Mouse (Mus musculus): Measurements from ENCODE around the gene Ifna2.
A peak's percentile ranks its signal among the peaks of the same experiment; 100 is the strongest.

Ifna2 gene

DNA sequence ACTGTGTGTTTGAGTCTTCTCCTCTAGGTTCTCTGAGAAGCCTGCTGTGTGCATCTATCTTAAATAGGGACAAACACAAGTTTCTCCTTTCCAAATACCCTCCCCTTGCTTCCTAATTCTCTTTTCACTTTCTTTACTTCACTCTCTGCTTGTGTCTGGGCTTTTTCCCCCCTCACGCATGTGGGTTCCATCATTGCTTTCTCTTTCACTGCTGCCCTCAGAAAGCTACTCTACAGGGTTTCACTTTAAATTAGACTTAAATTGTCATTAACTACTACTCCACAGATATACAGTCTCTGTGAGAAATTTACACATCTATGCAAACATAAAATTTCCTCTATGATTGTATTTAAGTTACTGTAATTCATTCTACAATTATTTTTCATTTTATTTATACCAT, at the start of gene Ifna2:
Gene Ifna2 (minus strand): TSS at position 101 of the 400 bp plus-strand sequence.
- DNase-seq (ENCODE audit: low spot score), result no peak

DNA sequence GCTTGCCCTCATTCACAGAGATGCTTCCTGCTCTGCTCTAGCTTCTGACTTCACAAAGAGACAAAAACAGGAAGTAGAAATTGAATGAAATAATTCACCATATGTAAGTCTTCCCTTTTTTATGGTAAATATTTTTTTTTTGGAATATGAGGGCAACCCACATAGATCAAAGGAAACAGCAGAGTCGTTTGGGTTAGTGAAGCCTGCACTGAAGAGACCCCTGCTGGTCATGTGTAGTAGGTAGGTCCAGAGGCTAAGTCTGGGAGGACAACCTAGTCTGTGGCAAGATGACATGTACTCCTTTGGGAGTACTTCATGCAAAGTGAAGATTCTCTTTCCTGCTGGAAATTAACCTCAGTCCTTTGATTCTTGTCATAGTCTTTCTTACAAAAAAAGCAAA, 43.6 kb upstream of the Ifna2 start:
- DNase-seq (ENCODE audit: low spot score), result no peak

DNA sequence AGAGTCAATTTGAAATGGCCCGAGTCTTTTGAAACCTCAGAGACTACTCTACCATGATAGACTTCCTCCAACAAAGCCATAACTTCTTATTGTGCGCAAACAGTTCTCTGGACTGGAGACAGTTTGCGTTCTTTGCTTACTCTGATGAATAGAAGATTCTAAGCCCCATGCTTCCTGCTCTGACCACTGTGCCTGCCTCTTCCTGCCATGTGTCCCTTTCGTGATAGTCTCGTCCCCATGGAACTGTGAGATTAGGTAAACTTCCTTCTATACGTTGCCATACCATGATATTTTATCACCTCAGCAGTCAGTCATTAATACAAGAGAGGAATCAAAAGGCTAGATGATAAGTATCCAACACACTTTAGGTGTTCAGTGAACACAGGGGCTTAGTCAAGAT, 43.0 kb upstream of the Ifna2 start:
- DNase-seq (ENCODE audit: low spot score), result no peak

DNA sequence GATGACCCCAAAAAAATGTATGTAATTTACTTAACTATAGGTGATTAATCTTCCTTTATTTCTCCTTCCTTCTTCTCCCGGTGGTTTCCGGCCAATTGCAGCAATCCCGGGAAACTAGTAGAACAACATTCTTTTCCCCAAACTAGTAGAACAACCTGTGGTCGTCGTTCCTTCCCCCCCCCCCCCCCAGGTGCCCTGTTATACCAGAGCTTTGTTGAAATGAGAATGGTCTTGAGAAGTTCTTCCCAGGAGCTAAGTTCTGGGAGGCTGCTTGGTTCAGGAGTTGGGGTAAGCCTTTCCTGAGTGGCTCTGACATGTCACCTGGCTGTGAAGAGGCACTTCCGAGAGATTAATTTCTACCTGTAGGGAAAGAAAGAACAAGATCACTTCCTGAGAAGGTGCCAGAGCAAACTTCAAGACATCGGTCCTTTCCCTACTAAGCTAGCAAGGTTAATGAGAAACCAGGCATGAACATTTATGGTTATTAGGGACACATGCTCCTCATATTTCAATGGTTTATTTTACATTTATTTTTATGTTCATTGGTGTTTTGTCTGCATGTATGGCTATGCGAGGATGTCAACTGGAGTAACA, 39.9 kb upstream of the Ifna2 start:
- no peak for DNase-seq (ENCODE audit: low spot score)

DNA sequence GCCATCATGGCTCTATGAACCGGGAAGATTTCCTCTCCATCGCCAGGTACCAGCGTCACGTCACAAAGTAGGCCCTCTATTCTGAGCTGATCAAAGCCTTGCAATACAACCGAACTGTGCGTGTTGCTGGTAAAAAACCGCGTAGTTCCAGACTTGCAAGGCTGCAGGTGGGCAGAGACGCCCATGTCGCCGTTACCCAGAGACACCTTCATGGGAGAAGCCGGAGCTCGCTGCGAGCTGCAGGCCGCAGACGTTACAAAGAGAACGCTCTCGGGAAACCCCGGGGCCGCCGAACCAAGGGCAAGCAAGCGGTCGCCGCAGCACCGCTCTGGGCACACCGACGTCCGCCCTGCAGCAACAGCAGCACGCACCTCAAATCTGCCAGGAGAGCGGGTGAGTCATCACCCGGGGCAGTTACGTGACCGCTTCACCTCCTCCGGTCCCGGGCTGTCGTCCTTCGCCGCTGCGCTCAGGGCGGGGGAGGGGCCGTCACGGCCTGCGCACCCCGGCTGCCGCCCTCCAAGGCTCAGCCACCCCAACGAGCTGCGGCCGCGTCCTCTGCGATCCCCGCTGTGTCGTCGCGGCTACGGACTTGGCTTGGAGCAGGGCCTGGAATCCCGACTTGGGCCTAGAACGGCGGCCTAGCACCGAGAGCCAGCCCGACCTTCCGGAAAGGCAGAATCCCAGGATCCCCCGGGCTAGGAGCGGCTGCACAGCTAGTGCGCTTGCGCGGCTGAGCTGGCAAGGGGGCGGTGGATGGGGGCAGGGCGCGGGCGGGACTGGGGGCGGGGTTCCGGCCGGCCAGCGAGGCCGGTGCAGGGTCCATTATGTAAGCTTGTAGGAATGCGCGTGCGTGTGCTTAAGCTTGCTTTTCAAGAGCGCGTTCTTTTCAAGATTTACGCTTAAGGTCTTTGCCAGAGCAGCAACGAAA, 38.3 kb upstream of the Ifna2 start, which contains the start of the genes Gm26566 and Klhl9:
Gene Gm26566 (plus strand): TSS at position 15 of the 931 bp plus-strand sequence.
Gene Klhl9 (minus strand): TSS at position 675 of the 931 bp plus-strand sequence.
- DNase-seq (ENCODE audit: low spot score), result peak; percentile 83

DNA sequence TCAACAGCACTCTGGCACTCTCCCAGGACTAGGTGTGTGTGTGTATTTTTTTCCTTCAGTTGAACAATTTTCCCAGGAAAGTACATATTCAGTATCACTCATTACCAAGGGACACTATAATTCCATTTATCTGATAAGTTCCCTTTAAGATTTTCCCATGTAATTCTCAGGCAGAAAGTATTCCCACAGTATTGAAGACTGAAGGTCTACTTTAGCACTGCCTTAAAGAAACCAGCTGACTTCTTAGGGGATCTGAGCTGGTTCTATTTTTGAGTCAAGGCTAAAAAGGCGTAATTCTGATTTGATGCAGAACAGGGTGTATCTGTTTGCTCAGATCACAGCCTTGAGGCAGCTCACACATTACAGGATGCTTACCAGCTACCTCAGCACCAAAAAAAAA, 35.0 kb upstream of the Ifna2 start:
- DNase-seq (ENCODE audit: low spot score), result no peak

DNA sequence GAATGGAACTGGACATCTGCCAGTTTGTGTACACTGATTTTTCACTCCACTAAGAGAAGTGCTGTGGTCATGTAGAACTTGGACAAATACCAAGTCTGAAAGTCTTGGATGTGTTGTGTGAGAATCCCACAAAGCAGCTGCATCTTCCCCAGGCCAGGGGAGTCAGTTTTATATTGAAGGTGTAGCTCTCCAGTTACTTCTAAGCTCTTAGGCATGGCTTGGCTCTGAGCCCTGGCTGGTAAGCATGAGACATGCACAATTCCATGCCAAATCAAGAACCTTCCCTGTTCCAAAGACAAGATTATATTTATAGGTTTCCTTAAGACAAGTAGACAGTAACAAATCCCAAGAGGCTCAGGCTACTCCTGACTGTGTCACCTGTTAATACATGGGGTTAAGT, 31.3 kb upstream of the Ifna2 start:
- no peak for DNase-seq (ENCODE audit: low spot score)

DNA sequence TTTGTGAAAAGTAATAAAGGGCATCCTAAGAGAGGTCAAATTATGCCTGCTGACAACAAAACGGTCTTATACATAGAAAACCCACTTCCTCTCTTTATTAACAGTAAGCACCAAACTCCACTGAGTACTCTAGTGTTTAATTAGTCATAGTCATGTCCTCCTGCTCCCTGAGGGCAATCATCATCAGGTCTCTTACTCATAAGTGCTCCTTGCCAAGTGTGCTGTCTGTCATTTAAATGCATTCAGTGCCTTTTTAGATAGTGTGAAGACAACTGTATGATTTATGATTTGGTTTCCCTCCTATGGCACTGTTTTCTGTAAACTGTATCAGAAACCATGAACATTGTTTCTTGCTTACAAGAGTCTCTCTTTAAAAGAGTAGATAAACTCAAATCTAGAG, 30.6 kb upstream of the Ifna2 start:
- no peak for DNase-seq (ENCODE audit: low spot score)

DNA sequence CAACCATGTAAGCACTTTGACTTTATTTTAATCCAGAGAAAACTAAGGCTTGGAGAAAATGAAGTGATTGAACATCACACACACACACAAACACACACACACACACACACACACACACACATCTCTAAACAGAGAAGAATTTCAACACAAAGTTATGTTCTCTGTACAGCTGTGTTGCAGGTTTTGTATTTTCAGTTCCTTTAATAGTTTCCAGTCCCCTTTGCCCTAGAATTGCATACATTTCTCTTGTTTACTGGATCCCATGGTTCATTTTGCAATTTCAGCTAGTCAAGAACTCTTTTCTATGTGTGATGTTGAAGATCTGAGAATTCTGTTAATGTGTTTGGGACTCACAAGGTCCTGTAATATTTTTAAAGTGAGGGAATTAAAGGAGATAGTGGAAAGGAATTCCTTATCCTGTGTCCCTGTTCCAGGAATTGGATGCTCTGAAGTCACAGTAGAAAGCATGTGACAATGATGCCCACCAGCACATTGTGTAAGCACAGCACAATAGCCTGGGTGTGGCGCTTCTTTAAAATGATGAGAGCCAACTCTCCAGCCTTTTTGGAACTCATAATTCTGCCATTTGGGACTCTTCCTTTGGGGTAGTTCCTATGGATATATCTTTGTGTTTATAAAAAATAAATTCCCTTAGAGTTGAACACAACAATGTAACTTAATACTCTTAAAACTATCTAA, 23.6 kb upstream of the Ifna2 start:
- DNase-seq (ENCODE audit: low spot score), result no peak

DNA sequence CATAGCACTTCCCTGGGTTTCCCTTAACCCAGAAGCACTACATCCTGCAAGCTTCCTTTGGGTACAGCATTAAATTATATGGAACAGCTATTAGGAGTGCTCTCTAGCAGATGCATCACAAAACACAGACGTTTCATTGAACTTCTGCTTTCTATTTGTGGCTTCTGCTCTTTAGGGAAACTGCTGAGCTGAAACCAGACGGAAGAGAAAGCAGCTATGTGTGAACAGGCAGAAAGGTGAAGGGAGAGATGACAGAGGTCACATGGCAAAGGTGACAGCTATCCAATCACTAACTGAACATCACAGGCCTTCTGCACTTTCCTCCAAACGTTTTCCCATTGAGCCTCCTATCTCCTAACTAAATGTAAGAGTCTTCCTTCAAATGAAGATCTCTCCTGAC, 22.2 kb upstream of the Ifna2 start:
- DNase-seq (ENCODE audit: low spot score), result no peak

DNA sequence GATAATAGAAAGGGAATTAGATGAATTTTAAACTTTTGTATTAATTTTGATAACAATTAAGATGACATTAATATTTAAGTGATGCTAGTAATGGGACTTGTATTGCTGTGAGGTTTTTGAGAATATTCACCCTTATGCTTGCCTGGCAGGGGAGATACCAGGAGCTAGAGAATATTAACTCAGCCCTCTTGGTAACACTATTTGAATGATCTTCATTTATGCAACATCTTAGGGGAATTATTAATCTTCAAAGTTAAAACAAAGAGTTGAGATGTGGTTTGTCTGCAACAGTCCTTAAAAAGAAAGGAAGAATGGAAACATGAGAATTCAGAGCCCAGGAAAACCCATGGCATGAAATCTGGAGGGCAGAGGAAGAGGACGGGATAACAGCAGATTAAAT, 15.6 kb upstream of the Ifna2 start:
- DNase-seq (ENCODE audit: low spot score), result no peak

DNA sequence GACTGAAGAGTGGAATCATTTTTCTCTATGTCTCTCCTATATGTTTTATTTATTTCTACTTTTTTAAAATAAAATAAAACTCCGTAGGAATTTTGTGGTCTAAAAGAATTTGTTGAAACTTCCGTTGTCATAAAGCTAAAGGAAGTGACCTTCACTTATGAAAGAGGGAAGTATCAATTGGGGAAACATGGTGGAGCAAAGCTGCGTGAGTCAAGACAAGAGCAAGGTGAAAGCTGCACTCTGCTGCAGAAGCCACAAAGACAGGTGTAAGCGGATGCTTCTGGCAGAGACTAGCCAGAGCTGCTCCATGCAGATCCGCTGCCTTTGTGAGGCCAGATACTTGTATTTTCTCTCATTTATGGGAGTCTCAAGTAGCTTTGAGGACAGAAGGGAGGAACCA, 15.1 kb upstream of the Ifna2 start:
- DNase-seq (ENCODE audit: low spot score), result no peak

DNA sequence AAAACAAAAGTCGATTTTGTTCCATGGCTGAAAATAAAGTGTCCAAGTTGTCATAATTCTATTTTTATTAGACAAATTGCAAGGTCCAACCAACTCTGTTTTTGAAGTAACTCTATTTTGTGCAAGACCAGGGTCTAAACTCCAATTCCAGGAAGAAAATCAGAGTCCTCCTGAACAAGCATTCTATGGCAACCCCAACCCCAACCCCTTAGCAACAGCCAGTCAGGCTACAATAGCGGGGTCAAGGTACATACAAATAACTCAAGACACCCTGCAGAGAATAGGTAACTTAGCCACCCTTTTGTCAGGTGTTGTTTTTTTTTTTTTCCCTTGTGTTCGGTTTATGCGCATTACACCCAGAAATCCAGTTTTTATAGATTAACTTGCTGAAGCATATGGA, 14.0 kb upstream of the Ifna2 start:
- no peak for DNase-seq (ENCODE audit: low spot score)

DNA sequence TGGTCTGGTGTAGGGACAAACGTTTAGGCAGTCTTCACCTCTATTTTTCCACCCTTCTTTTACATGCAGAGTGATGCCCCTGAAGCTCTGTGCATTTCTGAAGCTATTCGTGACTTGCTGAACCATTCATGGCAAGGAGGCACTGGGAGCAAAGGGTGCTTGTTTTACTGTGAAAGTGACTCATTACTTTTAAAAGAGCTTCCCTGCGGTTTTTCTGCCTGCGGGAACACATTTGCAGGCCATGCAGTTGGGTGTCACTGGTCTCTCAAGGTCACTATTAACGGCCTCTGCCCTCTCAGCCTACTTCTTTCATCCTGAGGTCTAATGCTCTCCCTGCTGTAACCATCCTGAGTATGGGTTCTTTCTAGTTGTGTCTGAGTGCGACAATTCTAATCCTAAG, 13.4 kb upstream of the Ifna2 start:
- no peak for DNase-seq (ENCODE audit: low spot score)

DNA sequence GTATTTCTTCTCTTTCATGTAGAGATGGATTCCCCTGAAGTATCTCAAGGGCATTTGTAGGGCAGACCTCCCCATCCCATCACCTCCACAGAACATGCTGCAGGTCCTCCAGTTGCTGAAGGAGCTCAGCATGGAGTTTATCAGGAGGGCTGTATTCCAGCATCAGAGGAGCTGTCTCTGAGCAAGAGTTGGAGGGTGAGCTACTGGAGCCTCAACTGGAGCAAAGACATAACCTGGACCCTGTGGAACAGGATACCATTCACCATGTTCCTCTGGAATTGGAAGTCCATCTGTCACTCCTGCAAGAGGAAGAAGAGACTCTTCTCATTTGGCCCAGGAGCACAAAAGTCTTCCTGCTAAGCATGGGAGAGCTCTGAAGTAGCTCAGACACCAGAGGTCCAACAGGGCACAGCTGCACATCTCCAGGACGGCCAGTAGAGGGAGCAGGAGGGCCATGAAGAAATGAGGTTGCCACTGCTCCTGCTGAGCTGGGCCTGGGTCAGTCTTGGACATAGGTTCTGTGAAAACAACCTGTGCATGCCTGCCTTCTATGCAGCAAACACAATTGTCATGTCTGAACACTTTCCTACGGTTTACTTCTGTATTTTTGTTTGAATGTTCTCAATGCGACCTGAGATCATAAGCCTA, 12.6 kb upstream of the Ifna2 start:
- peak; percentile 82 for DNase-seq (ENCODE audit: low spot score)

DNA sequence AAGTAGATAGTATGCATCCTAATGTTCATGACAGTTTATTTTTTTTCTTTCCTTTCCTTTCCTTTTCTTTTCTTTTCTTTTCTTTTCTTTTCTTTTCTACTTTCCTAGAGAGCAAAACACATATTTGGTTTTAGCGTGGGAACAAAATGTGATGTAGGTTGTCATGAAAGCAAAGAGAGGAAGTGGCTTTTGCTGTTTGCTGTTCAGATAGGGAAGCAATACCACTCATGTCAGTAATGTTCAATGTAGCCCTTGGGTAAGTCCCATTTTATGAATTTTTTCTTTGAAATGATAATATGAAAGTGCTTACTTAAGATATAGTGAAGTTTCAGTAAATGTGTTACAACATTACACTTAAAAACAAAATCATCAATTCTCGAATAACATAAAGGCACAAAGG, 9.7 kb upstream of the Ifna2 start:
- no peak for DNase-seq (ENCODE audit: low spot score)

DNA sequence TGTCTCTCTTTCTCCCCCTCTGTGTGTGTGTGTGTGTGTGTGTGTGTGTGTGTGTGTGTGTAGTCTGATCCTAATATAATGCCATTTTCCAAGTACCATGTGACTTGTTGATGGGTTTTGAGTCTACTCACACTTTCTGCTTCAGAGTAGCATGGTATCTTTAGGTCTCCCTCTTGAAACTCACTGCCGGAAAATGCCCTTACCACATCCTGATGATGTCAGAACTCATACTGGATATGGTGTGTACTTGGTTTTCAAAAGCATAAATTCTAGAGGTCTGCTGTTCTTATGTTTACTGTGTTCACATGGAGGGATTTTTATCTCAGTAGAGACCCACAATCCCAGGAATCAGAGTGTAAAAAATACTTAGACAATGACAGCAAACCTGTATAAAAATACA, 8.8 kb upstream of the Ifna2 start:
- no peak for DNase-seq (ENCODE audit: low spot score)

DNA sequence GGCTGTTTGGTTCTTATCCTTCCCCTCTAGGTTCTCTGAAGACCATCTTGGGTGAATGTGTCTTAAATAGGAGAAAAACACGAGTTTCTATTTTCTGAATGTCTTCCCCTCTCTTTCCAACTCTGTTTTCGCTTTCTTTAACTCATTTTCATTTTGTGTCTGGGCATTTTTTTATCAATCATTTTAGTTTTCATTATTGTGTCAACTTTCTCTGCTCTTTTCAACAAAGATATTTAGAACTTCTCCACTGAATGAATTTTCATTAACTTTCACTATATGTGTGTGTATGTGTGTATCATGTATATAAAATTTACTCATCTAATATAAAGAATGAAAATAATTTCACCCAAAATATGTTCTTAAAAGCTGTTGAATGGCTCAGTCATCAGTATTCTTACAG, 7.5 kb upstream of the Ifna2 start, which contains the start of gene Ifnab:
Gene Ifnab (minus strand): TSS at position 101 of the 400 bp plus-strand sequence.
- DNase-seq (ENCODE audit: low spot score), result no peak

DNA sequence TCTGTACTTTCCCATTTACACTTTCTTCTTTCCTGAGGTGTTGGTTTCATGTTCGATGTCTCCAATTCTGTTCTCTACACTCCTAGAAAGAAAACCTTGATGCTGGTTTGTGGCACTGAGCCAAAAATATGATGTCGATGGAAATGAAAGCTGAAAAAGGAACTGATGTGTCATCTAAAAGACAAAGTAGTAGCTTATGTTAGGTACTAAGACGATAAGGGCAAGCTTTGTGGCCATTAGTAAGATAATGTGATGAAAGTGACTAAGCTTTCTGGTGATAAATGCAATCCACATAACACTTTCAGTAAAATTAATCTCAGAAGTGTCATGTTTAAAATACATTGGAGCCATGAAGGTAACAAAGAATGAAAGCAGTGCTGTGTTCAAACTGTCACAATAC, 2.4 kb downstream of the Ifna2 start:
- no peak for DNase-seq (ENCODE audit: low spot score)

DNA sequence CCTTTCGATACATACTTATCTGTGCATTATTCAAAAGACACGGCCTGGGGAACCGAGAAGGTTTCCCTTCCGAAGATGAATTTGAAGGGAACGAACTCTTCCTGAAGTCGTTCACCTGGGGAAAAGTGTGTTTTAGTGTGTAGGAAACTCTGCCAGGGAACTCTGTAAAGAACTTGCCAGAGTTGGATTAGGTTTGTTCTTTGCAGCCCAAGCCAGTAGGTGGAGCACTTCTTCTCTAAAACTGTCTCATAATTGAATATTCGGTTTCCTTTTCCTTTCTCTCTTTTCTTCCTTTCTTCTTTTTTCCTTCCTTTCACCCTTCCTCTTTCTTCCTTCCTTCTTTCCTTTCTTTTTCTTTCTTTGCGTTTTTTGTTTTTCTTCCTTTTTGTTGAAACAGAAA, 3.4 kb downstream of the Ifna2 start:
- DNase-seq (ENCODE audit: low spot score), result no peak

DNA sequence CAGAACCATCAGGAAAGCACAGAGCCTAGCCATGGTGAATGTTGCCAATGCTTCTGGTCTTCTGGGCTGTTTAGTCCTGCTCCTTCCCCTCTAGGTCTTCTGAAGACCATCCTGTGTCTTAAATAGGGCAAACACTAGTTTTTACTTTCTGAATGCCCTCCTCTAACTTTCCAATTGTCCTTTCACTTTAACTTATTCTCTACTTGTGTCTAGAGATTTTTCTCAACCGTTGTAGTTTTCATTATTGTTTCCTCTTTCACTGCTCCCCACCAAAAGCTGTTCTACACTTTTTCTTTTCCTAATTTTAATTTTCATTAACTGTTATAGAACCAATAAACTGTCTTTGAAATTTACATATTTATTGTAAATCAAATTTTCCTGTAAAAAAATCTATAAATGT, 6.9 kb downstream of the Ifna2 start, which contains the start of gene Ifna16:
Gene Ifna16 (minus strand): TSS at position 101 of the 400 bp plus-strand sequence.
- no peak for DNase-seq (ENCODE audit: low spot score)

DNA sequence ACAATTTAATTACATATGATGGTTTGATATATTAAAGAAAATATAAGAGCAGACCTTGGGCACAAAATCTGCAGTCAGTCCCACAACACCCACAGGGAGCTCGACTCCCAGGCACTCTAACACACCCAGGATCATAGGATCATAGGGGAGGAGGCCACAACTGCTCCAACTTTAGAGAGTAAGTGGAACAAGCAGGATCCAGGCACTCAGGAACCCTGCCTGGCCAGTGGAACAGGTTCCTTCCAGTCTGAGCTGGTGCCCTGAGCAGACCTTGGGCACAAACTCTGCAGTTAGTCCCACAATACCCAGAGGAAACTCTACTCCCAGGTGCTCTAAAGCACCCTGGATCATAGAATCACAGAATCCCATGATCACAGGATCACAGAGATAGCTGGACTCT, 28.3 kb downstream of the Ifna2 start:
- DNase-seq (ENCODE audit: low spot score), result no peak
